Mouse (Mus musculus) layer of hippocampus, adult 18-20 months (tissue): Measurements from ENCODE around the gene Abhd12. TPM values are rescaled to one million over a fixed set of nuclear protein-coding genes. Genes with fewer than 3 reads are reported as not detected.
"Not testable (repeated sequence)": the region's sequence is repeated elsewhere in the genome, so short reads cannot be mapped to it uniquely, and the experiment has no call there.

Source experiments
- DNase-seq, 2 experiments: peaks; one replicate each; pipeline ENCODE4 v3.0.0; 2022; ENCODE audit warnings: low spot score in 2 of 2
- total RNA-seq, 2 experiments: library from RNA; stranded (reverse); gene quantifications; 2 replicates each; pipeline ENCODE4 v1.2.3; 2021

Gene Abhd12
- total RNA-seq, 2 experiments from 2014 or later, result 324 to 341 TPM

DNA sequence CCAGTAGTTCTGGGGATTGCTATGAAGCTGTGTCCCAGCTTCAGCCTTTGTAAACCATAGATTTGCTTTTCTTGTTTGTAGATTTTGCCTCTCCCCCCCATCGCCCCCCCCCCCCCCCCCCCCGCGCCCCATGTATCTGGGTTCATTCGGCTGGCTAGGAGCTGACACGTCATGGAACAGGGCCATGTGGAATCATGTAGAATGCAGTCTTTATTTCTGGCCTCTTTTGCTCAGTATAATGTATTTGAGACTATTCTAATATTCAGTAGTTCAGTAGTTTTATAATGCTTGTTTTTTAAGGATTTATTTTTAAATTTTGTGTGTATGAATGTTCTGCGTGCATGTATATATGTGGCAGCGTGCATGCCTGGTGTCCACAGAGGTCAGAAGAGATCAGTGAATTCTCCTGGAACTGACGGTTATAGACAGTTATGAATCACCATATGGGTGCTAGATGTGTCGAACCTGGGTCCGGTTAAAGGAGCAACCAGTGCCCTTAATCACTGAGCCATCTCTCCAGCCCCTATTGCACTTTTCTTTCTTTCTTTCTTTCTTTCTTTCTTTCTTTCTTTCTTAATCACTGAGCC lies 5.8 kb upstream of the Abhd12 start:
- no peak for DNase-seq

DNA sequence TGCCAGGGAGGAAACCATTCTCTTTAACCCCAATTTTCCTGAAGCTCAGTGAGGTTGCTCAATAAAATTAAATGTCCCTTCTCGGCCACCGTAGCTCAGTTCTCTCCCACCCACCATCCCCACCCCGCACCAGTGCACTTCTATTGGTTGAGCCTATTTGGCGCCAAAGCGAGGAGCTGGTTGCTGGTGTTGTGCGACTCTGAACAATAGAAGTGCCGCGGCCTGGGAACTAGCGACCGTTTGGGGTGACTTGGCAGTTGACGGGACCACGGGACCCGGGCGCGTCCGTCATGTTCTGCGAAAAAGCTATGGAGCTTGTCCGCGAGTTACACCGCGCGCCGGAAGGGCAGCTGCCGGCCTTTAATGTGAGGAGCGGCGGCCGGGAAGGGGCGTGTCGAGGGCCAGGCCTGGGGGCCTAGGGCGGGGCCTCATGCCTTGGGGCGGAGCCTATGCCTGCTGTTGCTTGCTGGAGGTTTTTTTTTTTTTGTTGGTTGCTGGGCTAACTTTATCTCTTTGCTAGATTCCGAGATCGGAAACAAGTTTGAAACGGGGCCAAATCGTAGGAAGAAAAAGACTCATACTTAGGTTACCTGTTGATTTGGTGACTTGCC lies 5.0 kb upstream of the Abhd12 start:
- DNase-seq, result peak; percentile 73 to 90

DNA sequence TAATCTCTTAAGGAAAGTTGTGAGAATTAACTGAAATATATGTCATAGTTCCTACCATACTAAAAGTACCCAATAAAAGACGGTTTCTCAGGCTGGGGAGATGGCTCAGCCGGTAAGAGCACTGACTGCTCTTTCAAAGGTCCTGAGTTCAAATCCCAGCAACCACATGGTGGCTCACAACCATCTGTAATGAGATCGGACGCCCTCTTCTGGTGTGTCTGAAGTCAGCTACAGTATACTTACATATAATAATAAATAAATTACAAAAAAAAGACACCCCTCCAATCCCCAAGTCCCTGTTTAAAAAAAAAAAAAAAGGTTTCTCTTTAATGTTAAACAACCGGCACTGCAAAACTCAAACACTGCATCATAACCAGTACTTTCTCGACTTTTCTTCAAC lies 4.3 kb upstream of the Abhd12 start:
- not testable (repeated sequence) for DNase-seq

DNA sequence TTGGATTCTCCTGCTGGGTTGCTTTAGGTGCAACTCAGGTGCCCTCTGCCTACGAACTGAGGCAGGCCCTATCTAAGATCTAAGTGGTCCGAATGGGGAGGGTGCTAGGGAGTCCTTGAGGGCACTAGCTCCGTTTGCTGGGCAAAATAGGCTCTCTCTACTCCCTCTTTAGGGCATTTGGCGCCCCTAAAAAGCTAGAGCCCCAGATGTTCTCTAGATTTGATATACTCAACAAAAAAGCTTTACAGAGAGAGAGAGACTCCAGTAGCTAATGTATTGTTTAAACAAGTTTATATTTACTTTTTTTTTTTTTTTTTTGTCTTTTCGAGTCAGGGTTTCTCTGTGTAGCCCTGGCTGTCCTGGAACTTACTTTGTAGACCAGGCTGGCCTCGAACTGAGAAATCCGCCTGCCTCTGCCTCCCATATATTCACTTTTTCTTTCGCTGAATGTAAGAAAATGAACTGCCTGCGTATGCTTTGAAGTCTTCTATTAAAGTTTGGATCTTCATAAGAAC lies 452 bp upstream of the Abhd12 start, which contains the start of gene Gins1:
Gins1 (plus strand) TSS at position 465 of the 515 bp plus-strand sequence.
- no peak for DNase-seq

DNA sequence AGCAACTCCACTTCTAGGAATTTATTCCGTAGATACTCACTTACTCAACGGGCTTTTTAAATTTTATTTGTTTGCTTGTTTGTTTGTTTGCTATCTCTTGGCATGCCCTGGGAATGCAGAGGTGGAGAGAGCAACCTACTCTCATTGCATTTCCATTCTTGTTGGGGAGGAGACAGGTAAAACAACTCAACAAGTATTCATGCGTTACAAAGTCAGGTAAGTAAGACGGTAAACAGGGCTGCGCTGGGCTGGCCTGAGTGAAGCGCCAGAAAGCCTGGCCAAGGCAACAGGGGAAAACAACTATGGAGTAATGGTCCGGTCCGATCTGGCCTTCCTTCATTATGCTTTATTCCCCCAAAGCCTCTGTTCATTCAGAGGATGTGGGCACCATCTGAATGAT lies 2.2 kb downstream of the Abhd12 start:
- DNase-seq, result no peak

DNA sequence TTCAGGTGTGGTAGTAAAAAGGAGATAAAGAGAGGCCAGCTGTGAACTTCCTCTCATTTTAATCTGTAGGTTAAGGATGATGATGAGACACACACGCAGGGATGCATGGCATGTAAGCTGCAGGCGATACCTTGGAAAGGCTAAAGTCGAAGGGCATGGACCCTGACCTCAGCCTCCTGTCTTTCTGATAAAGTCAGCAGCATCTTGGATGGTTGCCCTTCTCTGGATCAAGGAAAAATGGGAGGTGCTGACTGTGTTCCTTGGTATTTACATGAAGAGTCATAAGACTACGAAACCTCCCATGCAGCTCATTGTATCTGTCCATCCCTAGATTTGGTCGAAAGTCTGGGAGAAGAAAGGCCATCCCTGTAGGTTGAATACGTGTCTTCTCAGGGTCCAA lies 4.2 kb downstream of the Abhd12 start:
- no peak for DNase-seq

DNA sequence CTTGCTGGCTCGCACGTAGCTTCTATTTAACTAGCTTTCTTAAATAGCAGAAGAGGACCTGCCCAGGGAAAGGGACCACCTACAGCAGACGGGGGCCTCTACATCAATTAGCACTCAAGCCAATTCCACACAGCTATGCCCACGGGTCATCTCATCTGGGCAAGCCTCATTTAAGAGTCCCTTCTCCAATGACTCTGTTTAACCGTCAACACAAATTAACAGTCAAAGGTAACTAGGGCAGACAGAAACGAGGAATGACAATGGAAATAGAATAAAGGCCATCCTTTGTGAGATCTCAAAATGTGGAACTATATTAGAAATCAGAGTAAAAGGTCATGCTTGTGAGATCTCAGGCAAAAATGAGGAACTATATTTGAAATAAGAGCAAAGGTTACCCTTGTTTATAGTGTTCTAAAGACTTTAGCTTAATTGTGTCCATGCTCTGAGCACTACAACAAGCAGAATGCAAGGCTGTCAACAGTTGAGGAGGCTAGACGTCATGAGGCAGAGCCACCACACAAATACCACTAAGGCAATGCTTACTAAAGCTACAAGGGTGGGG lies 8.8 kb downstream of the Abhd12 start:
- DNase-seq, result no peak

DNA sequence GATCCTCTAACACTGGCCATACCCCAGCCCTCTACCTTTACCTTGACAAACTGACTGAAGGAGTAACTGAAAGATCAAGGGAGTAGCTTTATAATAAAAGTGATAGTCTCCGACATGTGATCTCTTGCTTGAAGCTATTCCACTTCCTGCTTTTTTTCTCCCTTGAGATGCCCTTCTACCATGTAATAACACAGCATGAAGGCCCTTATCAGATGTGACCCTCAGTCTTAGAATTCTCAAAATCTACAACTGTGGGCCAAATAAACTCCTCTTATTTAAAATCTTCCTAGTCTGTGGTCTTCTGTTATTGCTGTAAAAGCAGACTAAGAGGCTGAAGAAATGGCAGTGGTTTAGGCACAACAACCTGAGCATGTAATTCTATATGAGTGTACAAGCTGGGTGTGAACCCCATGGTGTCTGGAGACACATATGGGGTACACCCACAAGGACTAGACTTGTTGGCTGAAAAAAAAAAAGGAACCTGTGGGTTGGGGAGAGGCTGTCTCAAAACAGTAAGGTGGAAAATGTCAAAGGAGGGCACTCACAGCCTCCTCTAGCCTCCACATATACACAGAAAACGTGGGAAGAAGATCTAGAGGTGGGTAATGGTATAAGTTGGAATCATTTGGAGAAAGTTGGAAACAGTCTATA lies 9.8 kb downstream of the Abhd12 start:
- no peak for DNase-seq

DNA sequence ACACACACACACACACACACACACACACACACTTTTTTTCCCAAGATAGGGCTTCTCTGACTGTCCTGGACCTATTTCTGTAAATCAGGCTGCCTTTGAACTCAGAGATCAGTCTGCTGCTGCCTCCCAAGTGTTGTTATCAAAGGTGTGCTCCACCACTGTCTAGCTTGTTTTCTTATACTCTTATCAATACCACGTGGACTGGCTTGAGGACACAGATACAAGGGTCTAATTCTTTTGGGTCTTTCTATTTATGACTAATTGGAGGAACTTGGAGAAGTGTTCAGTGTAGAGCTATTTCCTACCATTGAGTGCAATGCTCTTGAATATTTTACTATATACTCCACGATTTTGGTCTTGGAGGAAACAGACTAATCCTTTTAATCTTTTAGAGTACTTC lies 17.2 kb downstream of the Abhd12 start:
- no peak for DNase-seq

DNA sequence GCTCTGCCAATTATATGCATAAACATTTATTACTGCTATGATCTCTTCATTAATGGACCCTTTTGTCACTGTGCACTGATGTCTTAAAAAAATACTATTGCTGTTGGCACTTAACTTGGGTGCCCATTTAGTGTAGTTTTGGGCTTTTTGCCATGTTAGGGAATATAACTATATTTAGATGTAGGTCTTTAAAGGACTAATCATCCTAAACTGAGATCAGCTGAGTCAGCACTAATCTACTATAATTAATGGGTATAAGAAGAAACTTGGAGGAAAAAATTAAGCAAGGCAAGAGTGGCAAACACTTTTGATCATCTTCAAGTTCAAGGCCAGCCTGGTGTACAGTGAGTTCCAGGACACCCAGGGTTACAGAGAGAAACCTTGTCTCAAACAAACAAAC lies 18.2 kb downstream of the Abhd12 start:
- DNase-seq, result no peak

DNA sequence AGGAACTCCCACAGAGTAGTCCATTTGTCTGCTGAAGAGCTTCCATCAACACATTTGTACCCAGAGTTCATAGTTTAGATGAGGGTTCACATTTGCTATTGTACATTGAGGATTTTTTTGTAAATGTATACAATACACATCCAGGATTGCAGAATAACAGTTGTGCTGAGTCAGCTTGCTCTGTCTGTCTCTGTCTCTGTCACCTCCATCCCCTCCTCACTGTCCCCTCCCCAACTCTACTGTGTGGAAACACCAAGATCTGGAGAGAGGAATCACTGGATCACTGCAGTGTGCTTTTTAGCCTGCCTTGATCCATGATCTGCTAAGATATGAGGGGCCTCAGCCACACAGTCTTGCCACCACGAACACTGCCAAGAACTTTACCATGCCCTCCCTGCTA lies 18.7 kb downstream of the Abhd12 start:
- DNase-seq, result no peak

DNA sequence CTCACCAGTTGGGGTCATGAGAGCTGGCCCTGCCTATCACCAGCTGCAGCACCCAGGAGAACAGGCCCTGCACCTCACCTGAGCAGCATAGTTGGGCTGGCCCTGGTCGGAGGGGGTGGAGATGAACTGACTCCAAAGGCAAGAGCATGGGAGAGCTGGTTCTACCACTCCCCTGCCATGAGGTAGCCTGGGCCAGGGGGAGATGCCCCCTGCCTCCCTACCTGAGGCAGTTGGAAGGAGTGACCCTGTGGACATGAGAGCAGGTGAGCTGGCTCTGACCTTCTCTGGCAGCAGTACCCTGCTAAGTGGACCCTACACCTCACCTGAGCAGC lies 19.8 kb downstream of the Abhd12 start:
- no peak for DNase-seq

DNA sequence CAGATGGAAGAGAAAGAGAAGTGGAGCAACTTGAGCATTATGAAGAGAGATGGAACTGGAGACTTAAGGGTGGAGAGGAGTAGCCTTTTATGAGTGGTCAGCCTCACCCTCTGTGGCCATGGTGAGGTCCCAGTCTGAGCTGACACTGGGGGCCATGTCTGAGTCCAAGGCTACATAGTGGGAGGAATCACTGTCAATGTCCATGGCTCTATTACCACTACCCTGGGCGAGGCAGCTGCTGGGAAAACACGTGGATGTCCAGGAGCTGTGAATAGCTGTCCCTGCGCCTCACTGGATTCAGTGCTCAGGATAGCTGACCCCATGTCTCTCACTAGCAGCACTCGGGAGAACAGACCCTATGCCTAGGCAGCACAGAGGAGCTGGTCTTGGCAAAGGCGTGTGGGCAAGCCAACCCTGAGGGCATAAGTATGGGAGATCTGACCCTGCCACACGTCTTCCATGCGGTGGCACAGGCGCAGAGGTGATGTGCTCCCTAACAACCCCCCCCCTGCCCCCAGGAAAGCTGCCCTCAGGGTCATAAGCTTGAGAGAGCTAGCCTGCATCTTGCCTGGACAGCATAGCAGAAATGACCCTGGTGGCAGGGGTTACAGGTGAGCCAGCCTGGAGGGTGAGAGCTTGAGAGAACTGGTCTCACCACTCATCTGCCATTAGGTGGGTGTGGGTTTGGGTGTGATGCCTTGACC lies 20.3 kb downstream of the Abhd12 start:
- DNase-seq, result no peak

DNA sequence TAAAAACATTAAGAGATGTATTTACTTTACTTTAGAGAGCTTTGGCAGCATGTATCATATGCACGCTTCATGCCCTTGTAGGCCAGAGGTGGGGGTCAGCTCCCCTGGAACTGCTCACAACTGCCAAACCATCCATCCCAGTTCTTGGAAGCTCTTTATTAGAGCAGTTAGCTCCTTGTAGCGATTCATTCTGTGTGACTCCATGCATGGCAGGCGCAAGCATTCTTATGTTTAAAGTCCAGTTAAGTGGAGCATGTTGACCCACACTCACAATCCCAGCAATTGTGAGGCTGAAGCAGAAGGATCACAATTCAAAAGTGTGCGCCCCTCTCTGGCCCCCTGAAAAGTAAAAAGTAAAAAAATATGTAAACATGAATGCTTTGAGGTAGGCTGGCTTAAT lies 27.0 kb downstream of the Abhd12 start:
- no peak for DNase-seq

DNA sequence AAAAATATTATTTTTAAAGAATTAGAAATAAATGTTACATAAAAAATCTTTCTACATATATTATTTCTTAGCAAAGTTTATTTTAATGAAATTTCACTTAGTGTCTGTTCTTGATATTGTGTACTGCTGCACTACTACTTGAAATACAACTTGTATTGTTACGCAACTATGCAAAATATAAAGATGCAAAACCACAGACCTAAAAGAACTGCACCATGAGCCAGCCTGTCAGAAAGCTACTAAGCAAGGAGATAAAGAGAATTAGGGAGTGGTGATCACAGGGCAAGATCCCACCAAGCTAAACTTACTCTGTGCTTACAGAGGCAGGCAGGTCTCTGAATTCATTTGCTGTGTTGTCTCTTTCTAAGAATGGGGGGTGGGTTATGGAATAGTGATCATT lies 29.3 kb downstream of the Abhd12 start:
- DNase-seq, result no peak

DNA sequence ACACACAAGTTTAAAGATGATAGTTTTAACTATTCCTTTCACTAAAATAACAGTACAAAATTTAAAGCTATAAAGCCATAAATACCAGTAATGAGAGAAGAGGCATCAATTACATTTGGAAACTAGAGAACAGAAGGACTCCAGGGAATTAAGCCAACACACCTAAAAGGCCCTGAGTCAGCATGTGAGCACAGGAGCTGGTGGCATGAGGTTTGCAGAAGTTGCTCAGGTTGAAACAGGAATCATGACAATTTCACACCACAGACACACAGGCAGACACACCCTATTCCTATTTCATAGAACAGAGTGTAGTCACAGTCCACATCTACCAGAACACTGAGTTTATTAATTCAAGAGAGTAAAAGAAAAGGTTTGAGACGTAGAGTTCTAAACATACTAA lies 30.0 kb downstream of the Abhd12 start:
- no peak for DNase-seq

DNA sequence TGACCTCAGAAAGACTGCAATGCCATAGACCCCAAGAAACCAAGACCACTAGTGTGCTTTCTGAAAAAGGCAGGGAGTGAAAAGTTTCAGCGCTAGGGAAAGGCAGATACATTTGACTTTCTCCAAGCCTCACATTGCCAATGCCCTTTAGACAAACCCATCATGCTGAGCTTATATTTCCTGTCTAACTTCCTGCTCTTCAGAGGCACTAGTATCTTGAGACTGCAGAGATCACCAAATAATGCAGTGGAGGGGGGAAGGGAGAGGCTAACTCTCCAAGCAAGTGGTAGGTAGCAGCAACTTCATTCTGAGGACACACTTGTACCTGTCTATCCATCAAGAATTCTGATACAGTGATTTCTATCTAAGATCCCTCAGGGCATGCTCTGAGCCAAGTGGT lies 35.1 kb downstream of the Abhd12 start:
- DNase-seq, result no peak

DNA sequence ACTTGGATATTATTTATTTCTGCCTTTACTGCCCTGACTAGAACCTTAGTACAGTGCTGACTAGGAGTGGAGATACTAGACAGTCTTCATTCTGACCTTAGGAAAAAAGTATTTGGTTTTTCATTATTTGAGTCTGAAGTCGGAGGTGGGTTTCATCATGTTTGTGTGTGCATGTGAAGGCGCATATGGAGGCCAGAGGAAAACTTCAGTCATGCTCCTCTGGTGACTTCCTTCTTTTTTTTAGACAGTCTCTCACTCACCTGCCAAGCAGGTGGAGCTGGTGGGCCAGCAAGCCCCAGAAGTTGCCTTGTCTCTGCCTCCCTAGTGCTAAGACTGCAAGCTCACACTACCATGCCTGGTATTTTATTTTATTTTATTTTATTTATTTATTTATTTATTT lies 37.5 kb downstream of the Abhd12 start:
- no peak for DNase-seq

DNA sequence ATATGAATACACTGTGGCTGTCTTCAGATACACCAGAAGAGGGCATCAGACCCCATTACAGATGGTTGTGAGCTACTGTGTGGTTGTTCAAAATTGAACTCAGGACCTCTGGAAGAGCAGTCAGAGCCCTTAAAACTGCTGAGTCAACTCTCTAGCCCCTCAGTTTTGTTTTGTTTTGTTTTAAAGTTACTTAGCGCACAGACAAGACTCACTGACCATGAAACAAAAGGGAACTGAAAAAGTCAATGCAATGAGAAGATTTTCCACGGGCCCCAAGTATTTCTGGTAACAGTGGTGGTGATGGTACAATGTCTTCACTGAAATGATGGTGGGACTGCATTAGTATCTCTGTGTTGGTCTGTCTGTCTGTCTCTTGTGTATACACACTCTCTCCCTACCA lies 43.4 kb downstream of the Abhd12 start:
- no peak for DNase-seq

DNA sequence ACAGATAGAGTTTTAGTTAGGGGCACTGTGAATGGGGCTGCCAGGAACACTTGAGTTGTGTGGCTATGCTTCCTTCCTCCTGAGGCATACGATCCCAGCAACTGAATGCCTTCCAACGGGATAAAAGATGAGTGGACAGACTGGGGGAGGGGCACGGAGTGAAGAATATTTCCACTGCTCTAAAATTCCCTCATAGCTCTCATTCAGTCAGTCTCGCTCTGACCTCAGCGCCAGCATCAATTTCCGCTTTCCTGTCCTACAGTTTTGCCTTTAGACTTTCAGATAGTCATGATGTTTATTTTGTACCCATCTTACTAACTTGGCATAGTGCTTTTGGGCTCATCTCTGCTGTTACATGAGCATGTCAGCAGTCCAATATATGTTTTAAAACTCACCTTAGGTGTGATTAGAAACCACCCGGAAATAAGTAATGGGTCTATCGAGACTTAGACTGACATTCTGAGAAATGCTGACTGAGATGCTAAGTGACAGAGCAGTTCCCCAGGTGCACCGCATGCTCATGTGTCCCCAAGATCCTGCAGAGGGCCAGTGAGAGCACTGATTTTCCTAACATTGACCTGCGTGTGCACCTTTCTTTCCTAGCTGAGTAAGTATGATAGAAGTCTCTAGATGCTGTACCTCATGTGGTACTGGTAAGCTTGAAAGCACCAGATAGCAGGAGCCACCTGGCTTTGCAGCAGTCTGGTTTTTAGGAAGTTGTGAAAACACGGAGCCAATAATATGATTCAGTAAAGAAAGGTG lies 44.7 kb downstream of the Abhd12 start:
- DNase-seq, result no peak
